Mouse (Mus musculus): Measurements from ENCODE around the gene Adam12. TPM values are rescaled to one million over a fixed set of nuclear protein-coding genes. Genes with fewer than 3 reads are reported as not detected.

Gene Adam12
- polyA plus RNA-seq, 1 experiment from 2014 or later, result 7.3 TPM

DNA sequence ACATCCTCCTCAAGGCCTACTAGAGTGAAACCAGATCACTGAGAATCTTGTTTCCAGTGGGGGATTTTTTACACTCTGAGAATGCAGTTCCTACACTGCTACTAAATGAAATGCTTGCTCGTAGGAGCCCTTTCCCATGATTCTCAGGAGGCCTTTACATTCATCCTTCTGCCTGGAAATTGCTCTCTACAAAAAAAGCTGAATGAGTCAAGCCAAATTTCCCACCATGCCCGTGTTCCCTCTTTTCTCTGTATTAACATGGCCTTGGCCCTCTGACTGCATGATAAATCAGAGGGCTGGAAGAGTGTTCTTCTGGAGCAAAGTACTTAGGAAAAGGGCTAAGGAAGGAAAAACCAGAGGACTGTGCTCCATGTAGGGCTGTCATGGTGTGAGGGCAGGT is 138.1 kb downstream of the Adam12 start:
- no peak overlapping the region for H3K4me2 ChIP-seq (replicated peaks)
- no peak overlapping the region for H3K4me3 ChIP-seq
- no peaks in the 10 kb centered on the region for H3K36me3 ChIP-seq
- no peak for ATAC-seq (ENCODE audit: low FRiP score, low read depth)
- H3K9ac ChIP-seq, result no peak overlapping the region
- H3K27me3 ChIP-seq, result no peaks in the 10 kb centered on the region
- WGBS, result 18% methylated on average over 2 of the region's 2 CpGs
- 0 out of 2 replicates have a peak overlapping the region, but pooled peaks have one; percentile 33 for H3K27ac ChIP-seq
- H3K9me3 ChIP-seq, result no peaks in the 10 kb centered on the region
- H3K4me1 ChIP-seq, result peaks cover 27% of the 10 kb centered on the region

DNA sequence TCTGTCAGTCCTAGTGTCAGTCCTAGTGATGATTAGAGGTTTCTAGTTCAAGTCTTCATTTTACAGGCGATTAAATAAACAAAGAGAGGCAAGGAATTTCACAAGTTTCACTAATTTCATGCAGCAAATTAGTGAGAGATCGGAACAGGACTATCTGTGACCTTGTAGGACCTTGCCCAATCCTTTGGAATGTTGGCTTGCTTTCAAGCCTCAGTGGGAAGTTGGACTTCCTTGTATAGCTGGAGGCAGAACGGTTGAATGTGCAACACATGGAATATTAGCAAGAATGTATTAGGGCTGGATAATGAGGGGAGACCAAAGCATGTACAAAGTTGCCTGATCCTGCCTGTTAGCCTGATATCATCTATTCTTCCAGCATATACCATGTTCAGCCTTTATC is 141.2 kb downstream of the Adam12 start:
- 60% methylated on average over 3 of the region's 3 CpGs for WGBS
- Histone ChIP-seq H3K4me3 (no peak overlapping the region), H3K27me3 (no peaks in the 10 kb centered on the region)

DNA sequence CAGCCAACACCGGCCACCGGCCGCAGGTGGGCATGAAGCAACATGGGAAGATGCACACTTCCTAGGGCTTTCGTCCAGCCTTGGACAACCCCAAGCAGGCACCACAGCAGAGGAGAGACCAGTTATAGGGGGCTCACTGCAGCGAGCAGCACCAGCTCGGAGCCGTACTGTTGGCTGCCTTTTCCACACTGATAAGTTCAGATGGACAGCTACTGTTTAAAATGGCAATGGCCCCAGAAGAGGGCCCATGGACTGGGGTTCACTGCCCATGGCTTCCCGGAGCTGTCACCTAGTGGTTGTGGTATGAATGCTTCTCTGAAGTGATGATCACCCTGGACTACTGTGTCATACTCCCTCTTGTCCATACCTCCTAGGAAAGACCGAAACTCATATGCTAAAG is 141.7 kb downstream of the Adam12 start:
- no peak overlapping the region for H3K9ac ChIP-seq
- ATAC-seq (ENCODE audit: low FRiP score, low read depth), result no peak
- WGBS, result 92% methylated on average over 9 of the region's 9 CpGs
- H3K27me3 ChIP-seq, result no peaks in the 10 kb centered on the region
- no peaks in the 10 kb centered on the region for H3K36me3 ChIP-seq
- H3K4me2 ChIP-seq (replicated peaks), result no peak overlapping the region
- H3K4me3 ChIP-seq, result no peak overlapping the region
- H3K27ac ChIP-seq, result no peak overlapping the region
- no peaks in the 10 kb centered on the region for H3K9me3 ChIP-seq
- H3K4me1 ChIP-seq, result peaks cover 27% of the 10 kb centered on the region

More for the DNA sequence above, 141.2 kb downstream of the Adam12 start:
- peaks cover 27% of the 10 kb centered on the region for H3K4me1 ChIP-seq
- no peaks in the 10 kb centered on the region for H3K36me3 ChIP-seq
- no peak for ATAC-seq (ENCODE audit: low FRiP score, low read depth)
- no peaks in the 10 kb centered on the region for H3K9me3 ChIP-seq
- no peak overlapping the region for H3K27ac ChIP-seq
- H3K9ac ChIP-seq, result no peak overlapping the region
- H3K4me2 ChIP-seq (replicated peaks), result no peak overlapping the region

DNA sequence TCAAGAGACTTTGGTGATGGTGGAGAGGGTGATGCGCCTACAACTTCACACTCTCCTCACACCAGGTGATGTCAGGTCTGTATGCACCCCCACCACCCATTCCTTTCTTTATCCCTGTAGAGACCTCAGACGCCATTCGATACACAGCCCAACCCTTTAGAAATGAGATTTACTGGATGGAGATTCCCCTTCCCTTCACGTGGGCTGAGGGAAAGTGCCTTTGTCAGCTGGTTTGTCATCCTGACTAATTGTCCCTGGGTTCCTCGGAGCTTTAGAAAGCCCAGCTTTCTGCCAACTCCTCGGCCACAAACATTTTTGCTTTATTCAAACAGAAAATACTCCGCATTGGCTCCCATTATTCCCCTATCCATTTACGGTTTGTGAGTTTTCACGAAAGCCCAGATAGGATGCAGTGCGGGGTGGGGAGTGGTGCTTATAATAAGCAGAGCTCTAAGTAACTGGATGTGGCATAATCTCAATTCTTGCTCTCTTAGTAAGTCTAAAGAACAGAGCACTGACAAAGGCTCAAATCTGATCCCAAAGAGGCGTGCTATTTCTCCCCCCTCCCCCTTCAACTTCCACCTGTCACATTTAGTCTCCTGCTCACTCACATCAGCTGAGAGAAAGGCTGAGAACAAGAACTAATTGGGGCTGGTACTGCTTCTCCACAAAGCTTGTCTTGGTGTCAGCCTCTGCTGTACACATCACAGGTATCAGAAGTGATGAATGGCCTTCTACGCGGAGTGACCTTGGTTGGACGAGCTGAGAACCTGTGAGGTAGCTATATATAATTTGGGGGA is 143.2 kb downstream of the Adam12 start:
- Histone ChIP-seq H3K4me3 (no peak overlapping the region), H3K27me3 (no peaks in the 10 kb centered on the region), H3K9ac (no peak overlapping the region), H3K4me2 (replicated peaks) (no peak overlapping the region), H3K27ac (no peak overlapping the region), H3K4me1 (peaks cover 20% of the 10 kb centered on the region), H3K9me3 (no peaks in the 10 kb centered on the region), H3K36me3 (no peaks in the 10 kb centered on the region)
- no peak for ATAC-seq (ENCODE audit: low FRiP score, low read depth)
- 77% methylated on average over 14 of the region's 14 CpGs for WGBS

DNA sequence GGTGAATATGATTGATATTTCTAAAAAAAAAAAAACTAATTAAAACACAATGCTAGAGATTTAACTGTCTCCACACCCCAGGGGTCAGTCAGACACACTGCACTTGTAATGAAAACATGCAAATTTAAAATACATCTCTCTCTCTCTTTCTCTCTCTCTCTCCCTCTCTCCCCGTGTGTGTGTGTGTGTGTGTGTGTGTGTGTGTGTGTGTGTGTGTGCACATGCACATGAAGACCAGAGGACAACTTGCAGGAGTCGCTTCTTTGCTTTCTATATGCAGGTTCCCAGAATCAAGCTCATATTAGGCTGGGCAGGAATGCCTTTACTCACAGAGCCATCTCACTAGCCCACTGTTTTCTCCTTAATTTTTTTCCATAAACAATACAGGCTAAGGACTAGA is 146.6 kb downstream of the Adam12 start:
- 79% methylated on average over 2 of the region's 2 CpGs for WGBS
- no peak overlapping the region for H3K4me2 ChIP-seq (replicated peaks)
- no peak overlapping the region for H3K4me3 ChIP-seq
- no peak for ATAC-seq (ENCODE audit: low FRiP score, low read depth)
- H3K27me3 ChIP-seq, result no peaks in the 10 kb centered on the region
- no peaks in the 10 kb centered on the region for H3K9me3 ChIP-seq
- no peak overlapping the region for H3K9ac ChIP-seq
- no peak overlapping the region for H3K27ac ChIP-seq
- no peaks in the 10 kb centered on the region for H3K36me3 ChIP-seq
- peaks cover under 1% of the 10 kb centered on the region; the same call in 1 of the 2 replicates for H3K4me1 ChIP-seq

DNA sequence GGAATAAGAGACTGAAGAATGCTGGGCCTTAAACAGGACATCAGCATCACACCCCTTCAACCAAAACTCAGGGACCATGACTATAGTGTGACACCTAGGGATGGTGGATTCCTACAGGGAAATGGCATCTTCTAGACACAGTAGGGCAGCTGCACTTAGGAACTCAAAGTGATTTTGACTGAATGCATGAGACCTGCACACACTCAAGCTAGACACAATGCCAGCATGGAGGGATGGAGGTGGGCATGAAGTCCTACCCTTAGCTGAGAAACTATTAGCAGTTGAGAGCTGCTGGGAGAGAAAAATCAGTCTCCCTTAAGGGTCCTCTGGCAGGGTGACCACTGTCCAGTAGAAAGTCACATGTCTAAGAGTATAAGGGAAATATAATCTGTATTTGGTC is 147.0 kb downstream of the Adam12 start:
- Histone ChIP-seq H3K4me3 (no peak overlapping the region), H3K27me3 (no peaks in the 10 kb centered on the region), H3K4me1 (peaks cover 5% of the 10 kb centered on the region; the same call in 1 of the 2 replicates), H3K27ac (no peak overlapping the region), H3K4me2 (replicated peaks) (no peak overlapping the region), H3K9me3 (no peaks in the 10 kb centered on the region), H3K36me3 (no peaks in the 10 kb centered on the region), H3K9ac (no peak overlapping the region)
- ATAC-seq (ENCODE audit: low FRiP score, low read depth), result no peak

DNA sequence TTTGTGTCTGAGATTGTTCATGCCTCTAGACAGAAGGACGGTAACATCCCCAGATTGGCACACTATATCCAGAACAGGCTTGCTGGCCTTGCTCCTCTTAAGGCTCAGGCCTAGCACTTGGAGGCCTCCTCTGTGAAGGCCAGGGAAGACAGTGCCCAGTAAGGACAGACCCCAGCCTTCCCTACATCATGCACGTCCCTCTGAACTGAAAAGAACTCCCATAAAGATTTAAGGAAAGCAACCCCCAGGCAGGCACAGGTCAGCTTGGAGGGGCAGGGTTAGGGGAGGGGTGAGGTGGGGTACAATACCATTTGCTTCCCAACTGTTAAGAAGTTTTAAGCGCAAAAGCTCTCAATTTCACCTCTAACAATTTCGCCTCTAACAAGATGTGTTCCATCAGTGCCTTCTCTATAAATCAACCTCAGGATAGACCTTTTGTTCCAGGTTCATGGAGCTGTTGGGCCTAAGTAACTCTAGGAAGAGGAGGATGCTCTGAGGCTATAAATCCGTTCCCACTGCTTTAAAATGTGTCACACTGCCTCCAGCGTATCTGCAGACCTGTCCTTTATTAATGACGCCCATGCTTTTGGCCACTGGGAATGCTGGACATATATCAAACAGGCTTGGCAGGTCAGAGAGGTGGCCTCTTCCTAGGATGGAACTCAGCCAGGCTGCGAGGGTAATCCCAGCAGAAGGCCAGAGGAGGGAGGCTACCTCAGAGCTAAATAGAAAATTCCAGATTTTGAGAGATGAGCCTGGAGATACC is 150.5 kb downstream of the Adam12 start:
- WGBS, result 36% methylated on average over 8 of the region's 8 CpGs
- ATAC-seq (ENCODE audit: low FRiP score, low read depth), result no peak
- peaks cover 7% of the 10 kb centered on the region; the same call in 1 of the 2 replicates for H3K4me1 ChIP-seq
- no peaks in the 10 kb centered on the region for H3K36me3 ChIP-seq
- no peaks in the 10 kb centered on the region for H3K27me3 ChIP-seq
- H3K9ac ChIP-seq, result no peak overlapping the region
- no peak overlapping the region for H3K4me2 ChIP-seq (replicated peaks)
- H3K27ac ChIP-seq, result no peak overlapping the region
- 0 out of 2 replicates have a peak, but pooled peaks cover 5% of the 10 kb centered on the region for H3K9me3 ChIP-seq
- H3K4me3 ChIP-seq, result no peak overlapping the region

DNA sequence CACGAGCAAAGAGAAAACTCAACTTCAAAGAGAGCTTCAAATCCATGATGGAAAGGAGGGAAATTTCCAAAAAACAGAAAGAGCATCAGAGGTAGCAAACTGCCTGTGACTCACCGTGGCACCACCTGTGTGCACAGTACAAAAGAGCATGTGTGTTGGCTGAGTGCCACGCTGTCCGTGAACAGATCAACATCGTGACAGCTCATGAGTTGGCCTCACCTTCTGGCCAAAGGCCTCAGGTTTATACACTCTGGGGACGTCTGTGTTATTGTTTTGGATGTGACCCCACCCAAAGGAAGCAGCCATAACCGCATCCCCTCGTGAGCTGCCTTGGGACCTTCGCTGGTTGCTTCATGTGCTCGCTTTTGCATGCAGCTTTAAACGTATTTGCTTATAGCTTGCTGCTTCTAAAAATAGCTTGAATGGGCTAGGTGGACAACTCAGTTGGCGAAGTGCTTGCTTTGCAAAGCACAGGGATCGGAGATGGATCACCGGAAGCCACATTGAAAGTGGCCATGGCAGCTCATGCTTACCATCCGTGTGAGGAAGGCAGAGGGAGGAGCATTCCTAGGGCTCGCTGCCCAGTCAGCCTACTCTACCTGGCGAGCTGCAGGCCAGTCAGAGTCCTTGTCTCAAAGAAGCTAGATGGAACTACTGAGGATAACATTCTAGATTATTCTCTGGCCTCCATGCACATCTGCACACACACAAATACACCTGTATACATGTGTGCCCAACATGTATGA is 151.8 kb downstream of the Adam12 start:
- Histone ChIP-seq H3K9me3 (0 out of 2 replicates have a peak, but pooled peaks cover 7% of the 10 kb centered on the region), H3K27ac (no peak overlapping the region), H3K4me3 (no peak overlapping the region), H3K36me3 (no peaks in the 10 kb centered on the region), H3K9ac (no peak overlapping the region), H3K4me1 (peaks cover 7% of the 10 kb centered on the region; the same call in 1 of the 2 replicates), H3K27me3 (no peaks in the 10 kb centered on the region), H3K4me2 (replicated peaks) (no peak overlapping the region)
- ATAC-seq (ENCODE audit: low FRiP score, low read depth), result no peak
- WGBS, result 76% methylated on average over 17 of the region's 17 CpGs

DNA sequence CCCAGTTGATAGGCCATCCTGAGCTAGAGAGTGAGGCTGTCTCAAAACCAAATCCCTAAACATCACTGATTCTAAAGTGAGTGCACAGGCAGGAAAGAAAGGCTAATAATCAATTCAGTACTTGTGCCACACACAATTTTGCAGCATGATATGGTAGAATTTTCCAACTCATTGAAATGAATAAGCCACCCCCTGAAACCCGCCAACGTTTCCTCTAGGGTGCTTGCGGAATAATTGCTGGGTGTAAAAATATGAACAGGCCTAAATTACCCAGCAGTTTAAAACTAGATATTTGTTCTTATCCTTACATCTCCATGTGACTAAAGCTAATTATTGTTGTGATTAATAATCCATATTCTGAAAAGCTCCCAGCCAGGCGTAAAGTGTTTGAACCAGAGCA is 154.3 kb downstream of the Adam12 start:
- Histone ChIP-seq H3K9ac (no peak overlapping the region), H3K4me3 (no peak overlapping the region), H3K4me1 (peaks cover 13% of the 10 kb centered on the region; the same call in 1 of the 2 replicates), H3K9me3 (0 out of 2 replicates have a peak, but pooled peaks cover 7% of the 10 kb centered on the region), H3K27ac (no peak overlapping the region), H3K4me2 (replicated peaks) (no peak overlapping the region), H3K36me3 (no peaks in the 10 kb centered on the region), H3K27me3 (no peaks in the 10 kb centered on the region)
- ATAC-seq (ENCODE audit: low FRiP score, low read depth), result no peak
- WGBS, result 93% methylated on average over 4 of the region's 4 CpGs

DNA sequence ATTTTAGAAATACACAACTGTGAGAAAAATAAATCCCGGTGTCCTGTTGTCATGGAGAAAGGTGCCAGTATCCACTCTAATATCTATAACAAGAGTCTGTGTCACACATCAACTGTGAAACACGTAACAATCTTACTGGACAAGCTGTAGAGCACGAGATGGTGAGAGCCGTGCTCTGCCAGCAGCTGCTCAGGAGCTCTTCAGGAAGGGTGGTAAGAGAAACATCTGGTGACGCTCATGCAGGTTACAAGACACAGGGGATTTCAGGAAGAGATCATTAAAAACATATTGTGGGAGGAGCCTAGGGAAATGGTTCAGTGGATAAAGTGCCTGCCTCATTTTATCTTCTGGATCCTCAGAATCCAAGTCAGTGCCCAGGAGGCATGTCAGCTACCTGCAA is 158.9 kb downstream of the Adam12 start:
- WGBS, result 47% methylated on average over 5 of the region's 5 CpGs
- ATAC-seq (ENCODE audit: low FRiP score, low read depth), result no peak
- H3K27ac ChIP-seq, result no peak overlapping the region

DNA sequence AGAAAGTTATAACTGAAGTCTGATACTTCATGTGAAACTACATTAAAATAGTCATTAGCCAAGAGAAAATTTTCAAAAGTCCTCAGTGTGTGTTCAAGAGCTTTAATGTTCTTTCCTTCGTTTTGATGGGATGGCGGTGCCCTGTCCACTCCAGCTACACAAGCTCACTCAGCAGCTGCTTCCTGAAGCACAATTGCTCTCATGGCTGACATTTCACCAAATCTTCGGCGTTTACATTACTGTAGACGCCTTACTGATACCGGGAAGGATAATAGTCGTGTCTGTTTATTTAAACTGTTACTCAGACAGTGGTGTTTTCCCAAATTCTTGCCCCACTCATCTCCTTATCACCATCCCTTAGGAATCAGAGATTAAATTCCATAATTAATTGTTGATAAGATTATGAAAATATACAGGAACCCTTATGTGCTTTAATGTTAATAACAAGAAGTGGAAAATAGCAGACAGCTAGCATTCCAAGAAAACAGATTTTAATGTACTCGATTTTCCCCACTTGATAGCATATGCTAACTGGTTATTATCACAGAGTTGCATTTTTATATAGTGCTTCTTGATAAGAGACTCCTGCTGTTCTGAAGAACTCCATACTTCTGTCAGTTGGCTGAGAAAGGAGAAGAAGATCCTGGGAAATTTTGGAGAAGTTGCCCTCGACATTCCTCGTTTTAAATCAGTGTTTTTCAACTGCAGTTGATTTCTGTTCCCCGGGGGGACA is 160.6 kb downstream of the Adam12 start:
- no peak overlapping the region for H3K4me2 ChIP-seq (replicated peaks)
- H3K27ac ChIP-seq, result no peak overlapping the region
- no peaks in the 10 kb centered on the region for H3K36me3 ChIP-seq
- 87% methylated on average over 11 of the region's 11 CpGs for WGBS
- H3K9ac ChIP-seq, result no peak overlapping the region
- H3K4me3 ChIP-seq, result no peak overlapping the region
- H3K27me3 ChIP-seq, result no peaks in the 10 kb centered on the region
- peaks cover 6% of the 10 kb centered on the region; the same call in 1 of the 2 replicates for H3K4me1 ChIP-seq
- ATAC-seq (ENCODE audit: low FRiP score, low read depth), result no peak
- H3K9me3 ChIP-seq, result no peaks in the 10 kb centered on the region

More for the DNA sequence above, 158.9 kb downstream of the Adam12 start:
- H3K4me3 ChIP-seq, result no peak overlapping the region
- no peak overlapping the region for H3K9ac ChIP-seq
- 0 out of 2 replicates have a peak, but pooled peaks cover 7% of the 10 kb centered on the region for H3K9me3 ChIP-seq
- no peaks in the 10 kb centered on the region for H3K27me3 ChIP-seq
- no peak overlapping the region for H3K4me2 ChIP-seq (replicated peaks)
- no peaks in the 10 kb centered on the region for H3K36me3 ChIP-seq
- peaks cover 6% of the 10 kb centered on the region; the same call in 1 of the 2 replicates for H3K4me1 ChIP-seq
